Mouse (Mus musculus): ENCODE measurements around the gene Ptpn9. TPM values are rescaled to one million over a fixed set of nuclear protein-coding genes. Genes with fewer than 3 reads are reported as not detected.
A peak's percentile ranks its signal among the peaks of the same experiment; 100 is the strongest.
"Not testable (repeated sequence)": the region's sequence is repeated elsewhere in the genome, so short reads cannot be mapped to it uniquely, and the experiment has no call there.

Ptpn9 gene
- 10 to 100 TPM; 37.7 to 43.7 TPM for total RNA-seq (2021)
- long read RNA-seq, experiment 1, full-length matches to known transcripts: 38 of 48 reads
- long read RNA-seq, experiment 1, partial matches to known transcripts: 4 of 48 reads
- long read RNA-seq, experiment 1, other reads (novel, unspliced or antisense): 6 of 48 reads
- long read RNA-seq, experiment 2, full-length matches to known transcripts: 69 of 85 reads
- long read RNA-seq, experiment 2, partial matches to known transcripts: 10 of 85 reads
- long read RNA-seq, experiment 2, other reads (novel, unspliced or antisense): 6 of 85 reads

DNA sequence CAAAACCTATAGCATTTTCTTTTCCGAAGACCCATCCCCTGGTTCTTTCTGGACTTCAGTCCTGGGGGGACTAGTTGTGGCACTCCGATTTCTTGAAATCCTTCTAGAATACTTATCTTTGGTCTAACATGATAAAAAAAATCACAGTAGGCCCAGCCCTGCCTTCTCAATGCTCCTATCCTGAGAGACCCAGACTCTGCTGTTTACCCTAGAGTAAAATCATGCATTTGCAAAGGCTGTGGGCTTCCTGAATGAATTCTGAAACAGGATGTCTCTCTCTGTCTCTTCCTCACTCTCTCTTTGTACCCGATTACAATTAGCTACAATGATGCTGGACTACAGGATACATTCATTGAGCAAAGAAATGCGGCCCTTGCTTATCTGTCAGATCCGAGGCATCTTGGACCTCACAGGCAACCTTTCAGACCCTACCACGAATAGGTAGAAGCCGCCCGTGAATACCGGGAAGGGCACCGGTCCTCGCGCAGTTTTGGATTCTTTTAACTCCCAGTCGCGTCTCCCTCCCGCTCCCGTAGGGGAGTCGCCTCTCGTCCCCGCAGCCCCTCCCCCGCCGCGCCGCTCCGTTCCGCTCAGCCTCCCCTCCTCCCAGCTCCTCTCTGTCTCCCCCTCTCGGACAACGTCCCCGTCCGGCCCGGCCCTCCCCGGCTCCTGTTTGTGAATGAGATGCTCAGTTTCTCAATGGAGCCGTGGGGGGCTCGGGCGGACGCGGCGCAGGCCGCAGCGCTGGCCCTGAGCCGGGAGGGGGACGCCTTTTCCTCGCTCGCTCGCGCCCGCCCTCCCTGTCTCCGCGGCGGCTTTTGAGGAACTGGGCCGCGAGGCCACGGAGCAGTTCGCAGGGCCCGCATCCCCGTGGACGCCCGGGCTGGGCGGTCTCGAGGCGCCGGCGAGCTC, at the start of gene Ptpn9:
Gene Ptpn9, plus strand, starts transcription at position 638 of the 912 bp plus-strand sequence.
- peak; percentile 93 to 94 for DNase-seq (ENCODE audit: low spot score in 2 of 2)

DNA sequence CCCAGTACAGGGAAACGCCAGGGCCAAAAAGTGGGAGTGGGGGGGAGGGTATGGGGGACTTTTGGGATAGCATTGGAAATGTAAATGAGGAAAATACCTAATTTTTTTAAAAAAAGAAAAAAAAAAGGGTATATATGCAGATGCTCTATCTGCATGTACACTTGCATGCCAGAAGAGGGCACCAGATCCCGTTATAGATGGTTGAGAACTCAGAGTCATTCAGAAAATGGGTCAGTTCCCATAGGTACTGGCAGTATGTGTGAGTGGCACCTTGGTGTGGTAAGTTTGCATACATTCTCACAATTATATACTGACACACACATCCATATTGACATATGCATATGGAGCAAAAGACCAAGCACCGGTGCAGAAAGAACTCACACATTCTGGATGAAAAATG, 47.2 kb upstream of the Ptpn9 start:
- peak; percentile 36 to 48 for DNase-seq (ENCODE audit: low spot score in 2 of 2)

DNA sequence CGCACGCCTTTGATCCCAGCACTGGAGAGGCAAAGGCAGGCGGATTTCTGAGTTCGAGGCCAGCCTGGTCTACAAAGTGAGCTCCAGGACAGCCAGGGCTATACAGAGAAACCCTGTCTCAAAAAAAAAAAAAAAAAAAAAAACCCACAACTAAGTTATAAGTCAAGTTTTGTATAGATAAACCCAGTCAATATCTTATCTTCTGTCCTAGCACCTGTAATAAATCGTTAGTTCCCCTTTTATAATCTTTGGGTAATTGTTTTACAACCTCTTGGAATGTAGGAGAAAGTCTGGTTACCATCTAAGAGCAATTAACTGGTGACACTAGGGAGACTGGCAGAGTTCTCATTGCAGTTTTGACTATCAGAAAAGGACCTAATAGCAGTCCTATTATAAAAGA, 46.0 kb upstream of the Ptpn9 start:
- not testable (repeated sequence) for DNase-seq (ENCODE audit: low spot score in 2 of 2)

DNA sequence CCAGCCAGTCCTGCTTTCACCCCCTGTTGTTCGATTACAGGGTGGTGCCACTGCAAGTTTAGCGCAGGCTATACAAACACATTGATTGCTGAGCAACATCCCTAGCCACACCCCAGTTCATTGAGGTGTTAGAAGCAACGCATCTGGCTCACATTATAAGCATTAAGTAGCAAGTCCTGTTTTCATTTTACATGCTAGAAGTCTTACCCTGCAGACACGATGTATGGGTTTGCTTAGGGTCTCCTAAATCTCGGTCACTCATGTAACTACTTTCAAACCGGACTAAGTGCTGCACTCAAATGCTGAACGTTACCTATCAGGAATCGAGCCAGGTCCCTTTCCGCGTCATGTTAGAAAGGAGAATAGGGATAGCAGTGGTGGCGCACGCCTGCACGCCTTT, 45.0 kb upstream of the Ptpn9 start:
- DNase-seq (ENCODE audit: low spot score in 2 of 2): no peak

DNA sequence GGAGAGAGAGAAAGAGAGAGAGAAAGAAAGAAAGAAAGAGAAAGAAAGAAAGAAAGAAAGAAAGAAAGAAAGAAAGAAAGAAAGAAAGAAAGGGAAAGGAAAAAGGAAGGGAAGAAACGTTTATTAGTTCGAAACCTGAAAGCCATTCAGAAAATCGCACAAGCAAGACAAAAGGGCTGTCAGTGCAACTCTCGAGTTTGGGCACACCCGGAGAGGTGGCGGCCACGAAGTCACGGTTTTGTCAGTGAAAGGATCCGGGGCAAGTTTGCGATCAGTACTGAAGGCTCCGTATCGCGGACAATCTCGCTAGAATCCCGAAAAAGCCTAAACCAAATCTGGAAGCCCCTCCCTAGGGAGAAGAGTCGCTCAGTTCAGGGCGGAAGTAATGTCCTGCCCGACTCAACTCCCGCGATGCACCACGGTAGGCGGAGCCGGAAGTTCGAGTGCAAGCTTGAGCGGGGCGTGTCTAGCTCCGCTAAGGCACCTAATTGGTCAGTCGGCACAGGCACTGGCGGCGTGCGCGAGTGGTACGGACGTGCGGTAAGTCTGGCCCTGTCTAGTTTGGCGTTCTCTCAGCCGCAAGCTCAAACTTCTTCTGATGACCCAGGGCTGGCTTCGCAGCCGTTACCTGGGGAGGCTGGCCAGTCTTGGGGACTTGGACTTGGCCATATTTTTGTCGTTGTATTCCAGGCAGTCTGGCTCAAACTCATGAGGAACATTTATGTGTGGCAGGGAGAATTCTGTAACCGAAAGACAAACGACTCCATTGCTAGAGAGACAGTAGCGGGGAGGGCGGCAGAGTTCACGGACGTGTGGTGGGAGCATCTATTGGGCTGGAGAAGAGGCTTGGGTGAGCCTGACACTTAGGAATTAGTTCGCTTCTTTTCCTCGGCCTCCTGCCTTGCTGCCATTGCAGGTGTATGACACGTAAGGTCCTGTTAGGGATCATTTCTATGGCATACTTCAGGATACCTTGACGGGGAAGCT, 44.0 kb upstream of the Ptpn9 start, which contains the start of gene Snupn:
Gene Snupn, plus strand, starts transcription at position 465 of the 987 bp plus-strand sequence.
- peak; percentile 94 for DNase-seq (ENCODE audit: low spot score in 2 of 2)

DNA sequence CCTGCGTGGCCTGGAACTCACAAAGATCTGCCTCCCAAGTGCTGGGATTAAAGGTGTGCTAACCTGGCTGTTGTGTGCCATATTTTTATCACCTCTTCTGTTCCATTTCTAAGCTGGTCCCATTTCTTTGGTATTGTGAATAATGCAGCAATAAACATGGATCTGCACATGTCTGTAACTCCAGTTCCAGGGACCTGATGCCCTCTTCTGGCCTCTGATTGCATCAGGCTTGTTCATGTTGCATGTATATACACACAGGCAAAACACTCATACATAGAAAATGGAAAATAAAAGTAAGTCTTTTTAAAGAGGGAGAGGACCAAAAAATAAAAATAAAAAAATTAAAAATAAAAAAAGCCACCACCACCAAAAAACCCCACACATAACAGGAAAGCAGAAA, 41.2 kb upstream of the Ptpn9 start:
- DNase-seq (ENCODE audit: low spot score in 2 of 2): no peak

DNA sequence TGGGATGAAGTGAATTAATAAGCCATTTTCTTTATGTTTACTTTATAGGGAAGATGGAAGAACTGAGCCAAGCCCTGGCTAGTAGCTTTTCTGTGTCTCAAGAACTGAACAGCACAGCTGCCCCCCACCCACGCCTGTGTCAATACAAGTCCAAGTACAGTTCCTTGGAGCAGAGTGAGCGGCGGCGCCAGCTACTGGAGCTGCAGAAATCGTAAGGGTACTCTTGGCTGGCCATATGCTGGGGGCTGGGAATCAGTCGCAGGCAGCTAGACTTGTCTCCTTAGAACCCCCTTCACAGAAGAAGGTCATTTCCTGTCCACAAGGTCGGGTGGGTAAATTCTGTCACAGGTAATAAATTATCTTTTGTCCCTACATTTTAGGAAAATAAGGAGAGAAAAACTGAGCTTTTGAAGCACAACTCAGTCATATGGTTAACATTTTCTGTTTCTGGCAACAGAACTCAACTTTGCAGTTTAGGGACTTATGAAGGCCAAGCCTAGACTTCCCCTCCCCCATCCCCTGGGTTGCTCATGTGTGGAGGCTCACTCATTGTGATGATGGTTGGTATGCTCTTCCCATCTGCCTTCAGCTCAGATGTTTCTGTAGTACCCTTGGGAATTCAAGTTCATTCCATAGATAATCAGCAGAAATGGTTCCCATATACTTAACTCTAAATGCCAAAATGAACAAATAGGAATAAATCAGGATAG, 37.6 kb upstream of the Ptpn9 start:
- DNase-seq (ENCODE audit: low spot score in 2 of 2): no peak

DNA sequence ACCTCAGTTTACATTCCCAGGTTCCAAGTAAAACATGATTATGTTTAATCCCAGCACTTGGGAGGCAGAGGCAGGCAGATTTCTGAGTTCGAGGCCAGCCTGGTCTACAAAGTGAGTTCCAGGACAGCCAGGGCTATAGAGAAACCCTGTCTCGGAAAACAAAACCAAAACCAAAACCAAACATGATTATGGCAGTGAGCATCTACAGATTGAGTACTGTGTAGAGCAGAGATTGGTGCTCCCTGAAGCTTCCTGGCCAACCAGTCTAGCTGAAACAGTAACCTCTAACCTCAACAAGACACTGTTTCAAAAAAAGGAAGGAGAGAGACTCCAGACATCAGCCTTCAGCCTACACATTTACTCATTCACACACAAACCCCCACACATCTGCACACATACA, 36.0 kb upstream of the Ptpn9 start:
- DNase-seq (ENCODE audit: low spot score in 2 of 2): no peak

DNA sequence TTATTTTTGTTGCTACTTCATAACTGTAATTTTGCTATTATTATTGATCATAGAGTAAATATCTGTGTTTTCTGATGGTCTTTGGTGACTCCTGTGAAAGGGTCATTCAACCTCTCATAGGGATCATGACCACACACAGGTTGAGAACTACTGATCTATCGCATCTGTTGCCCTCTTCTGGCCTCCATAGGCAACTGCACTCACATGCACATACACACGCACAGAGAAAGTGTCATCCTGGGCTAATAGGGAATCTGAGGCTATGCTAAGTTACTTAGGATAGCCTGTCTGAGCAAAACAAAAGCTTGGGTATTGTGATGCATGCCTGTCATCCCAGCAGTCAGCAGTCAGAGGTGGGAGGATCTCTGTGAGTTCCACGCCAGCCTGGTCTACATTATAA, 33.1 kb upstream of the Ptpn9 start:
- DNase-seq (ENCODE audit: low spot score in 2 of 2): no peak

DNA sequence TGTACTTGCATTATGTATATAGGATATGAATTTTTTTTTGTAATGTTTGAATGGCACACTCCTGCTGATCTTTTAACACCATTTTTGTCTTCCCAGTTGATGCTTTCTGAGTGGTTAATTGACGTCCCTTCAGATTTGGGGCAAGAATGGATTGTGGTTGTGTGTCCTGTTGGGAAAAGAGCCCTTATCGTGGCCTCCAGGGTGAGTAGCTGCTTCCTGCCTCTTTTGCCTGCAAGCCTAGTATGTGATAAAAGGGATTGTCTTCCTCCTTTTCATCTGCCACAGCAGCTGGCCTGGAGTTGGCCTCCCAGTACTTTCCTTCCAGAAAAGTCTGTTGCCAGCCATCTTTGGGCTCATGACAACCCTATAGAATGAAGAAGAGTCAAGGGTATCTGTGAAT, 24.6 kb upstream of the Ptpn9 start:
- no peak for DNase-seq (ENCODE audit: low spot score in 2 of 2)

DNA sequence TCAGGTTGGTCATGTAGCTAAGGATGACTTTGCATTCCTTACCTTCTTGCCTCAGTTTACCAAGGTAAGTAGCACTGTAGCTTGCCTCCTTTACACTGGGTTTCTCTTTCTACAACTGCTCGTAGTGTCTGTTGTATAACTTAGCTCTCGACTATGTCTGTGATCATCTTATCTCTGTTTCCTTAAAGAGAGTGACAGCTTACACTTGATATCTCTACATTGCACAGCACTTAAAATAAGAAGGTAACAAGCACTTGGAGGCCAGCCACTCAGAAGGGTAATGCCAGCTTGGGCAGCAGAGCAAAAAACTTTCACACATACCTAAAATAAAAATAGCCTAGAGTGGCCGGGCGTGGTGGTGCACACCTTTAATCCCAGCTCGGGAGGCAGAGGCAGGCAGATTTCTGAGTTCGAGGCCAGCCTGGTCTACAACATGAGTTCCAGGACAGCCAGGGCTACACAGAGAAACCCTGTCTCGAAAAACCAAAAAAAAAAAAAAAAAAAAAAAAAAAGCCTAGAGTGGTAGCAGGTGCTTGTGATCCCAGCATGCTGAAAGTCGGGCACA, 20.7 kb upstream of the Ptpn9 start:
- DNase-seq (ENCODE audit: low spot score in 2 of 2): no peak

DNA sequence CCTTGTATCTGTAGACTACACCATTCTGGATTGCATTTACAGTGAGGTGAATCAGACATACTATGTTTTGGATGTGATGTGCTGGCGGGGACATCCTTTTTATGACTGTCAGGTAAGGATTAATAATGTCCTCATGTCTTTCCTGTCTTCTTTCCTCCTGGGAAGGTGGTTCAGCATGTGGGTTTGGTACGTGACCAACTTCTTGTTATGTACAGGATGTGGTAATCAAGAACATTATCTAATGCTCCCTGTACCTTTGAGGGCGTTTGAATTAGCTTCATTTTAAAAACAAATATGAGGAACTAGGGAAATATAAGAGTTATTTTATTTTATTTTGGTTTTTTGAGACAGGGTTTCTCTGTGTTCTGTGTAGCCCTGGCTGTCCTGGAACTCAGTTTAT, 19.5 kb upstream of the Ptpn9 start:
- DNase-seq (ENCODE audit: low spot score in 2 of 2): no peak

DNA sequence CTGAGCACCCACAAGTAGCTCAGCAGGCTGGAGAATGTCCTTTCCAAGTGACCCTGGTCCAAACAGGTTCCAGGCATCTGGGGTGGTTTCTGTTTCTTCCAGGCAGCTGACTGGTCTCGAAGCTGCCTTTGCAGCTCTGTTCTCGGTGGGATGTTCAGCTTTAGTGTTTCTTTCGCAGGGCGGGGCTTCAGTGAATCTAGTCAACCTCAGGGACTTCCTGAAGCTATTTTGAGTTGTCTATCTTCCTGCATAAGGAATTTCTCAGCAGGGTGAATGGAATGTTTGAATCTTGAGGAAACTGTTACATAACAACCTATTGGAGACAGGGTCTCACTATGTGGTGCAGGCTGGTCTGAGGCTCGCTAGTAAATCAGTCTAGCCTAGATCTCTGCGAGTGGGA, 14.5 kb upstream of the Ptpn9 start:
- no peak for DNase-seq (ENCODE audit: low spot score in 2 of 2)

DNA sequence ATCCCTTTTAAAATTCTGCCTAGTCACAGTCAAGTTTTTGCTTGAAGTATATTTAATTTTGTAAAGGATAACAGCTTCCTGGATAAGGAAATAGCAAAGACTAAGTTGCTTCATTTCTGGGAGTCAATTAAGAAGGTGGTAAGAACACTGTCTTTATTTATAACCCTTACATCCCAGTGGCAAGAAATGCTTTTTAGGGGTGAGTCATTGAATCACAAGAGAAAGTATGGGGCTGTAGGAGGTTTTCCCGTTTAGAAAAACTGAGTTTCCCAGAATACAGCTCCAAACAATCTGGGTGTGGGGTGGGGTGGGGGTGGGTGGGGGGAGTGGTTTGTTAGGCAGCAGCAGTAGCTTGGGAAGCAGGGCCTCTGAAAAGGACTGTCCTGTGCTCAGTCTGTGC, 13.2 kb upstream of the Ptpn9 start:
- no peak for DNase-seq (ENCODE audit: low spot score in 2 of 2)

DNA sequence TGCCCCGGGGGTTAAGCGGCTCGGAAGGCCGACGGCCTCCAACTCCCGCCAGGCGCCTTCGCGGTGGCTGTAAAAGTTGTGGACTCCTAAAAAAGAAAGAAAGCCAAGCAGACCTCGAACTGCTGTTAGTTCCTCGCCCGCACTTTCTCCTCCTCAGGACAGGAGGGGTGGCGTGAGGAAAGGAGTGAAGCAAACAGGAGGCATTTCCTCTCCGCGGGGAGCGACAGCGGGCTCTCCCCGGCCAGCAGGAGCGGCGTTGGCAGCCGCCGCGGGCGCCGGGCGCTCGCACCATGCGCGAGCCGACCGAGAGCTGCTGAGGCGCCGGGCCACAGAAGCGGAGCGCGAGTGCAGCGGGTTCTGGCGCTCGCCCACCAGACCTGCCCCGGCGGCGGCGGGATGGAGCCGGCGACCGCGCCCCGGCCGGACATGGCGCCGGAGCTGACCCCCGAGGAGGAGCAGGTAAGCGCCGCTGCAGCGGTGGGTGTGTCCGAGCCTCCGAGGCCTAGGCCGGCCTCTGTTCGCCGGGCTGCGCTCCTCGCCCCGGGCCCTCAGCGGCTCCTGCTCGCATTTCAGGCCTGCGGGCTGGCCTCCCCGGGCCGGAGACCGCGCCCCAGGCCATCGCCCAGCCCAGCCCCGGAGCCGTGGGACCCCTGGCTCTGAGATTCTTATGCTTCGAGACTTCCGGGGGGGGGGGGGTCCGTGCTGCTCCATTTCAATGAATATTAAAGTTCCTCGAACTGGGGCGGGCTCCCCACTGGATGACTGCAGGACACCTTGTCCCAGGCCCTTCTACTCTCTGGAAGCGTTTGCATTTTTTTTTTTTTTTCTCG, 690 bp downstream of the Ptpn9 start:
- DNase-seq (ENCODE audit: low spot score in 2 of 2): peak; percentile 65 to 70

DNA sequence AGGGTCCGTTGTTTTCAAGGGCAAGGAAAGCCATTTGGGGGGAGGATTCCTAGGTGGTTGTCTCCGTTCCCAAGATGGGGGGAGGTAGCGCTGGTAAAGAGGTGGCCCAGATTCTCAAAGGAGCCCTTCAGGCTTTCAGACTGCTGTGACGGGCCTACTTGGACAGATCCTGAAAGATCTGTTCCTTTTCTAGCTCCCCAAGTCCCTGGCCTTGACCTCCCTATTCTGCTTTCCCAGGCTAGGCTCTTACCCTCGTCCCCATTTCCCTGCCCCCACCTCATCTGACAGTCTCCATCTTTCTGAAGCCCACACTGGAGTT, 1.3 kb downstream of the Ptpn9 start:
- DNase-seq (ENCODE audit: low spot score in 2 of 2): peak; percentile 24 to 40

DNA sequence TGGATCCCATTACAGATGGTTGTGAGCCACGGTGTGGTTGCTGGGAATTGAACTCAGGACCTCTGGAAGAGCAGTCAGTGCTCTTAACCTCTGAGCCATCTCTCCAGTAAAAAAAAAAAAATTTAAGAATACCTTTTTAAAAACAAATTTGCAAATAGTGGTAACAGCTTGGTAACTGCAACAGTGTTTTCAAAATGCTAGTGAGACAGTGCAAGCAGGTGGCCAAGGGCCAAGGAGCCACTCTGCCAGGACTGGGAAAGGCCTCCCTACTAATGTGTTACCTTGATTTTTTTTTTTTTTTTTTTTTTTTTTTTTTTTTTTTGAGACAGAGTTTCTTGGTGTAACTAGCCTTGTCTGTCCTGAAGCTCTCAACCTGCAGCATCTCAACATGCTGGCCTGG, 2.5 kb downstream of the Ptpn9 start:
- DNase-seq (ENCODE audit: low spot score in 2 of 2): not testable (repeated sequence)

DNA sequence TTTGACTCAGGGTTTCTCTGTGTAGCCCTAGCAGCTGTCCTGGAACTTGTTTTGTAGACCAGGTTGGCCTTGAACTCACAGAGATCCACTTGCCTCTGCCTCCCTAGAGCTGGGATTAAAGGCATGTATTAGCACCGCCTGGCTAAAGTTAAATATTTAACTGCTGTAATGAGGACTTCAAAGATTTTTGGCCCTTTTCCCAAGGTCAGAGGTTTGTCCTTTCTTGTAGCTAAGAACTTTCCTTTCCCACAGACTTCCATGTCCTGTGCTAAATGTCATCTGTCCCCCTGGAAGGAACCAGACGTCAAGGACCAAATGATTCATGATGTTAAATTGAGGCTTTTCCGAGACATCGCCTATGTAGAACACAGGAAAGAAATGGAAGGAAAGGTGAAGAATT, 8.3 kb downstream of the Ptpn9 start:
- peak in 1 of 2 experiments; percentile 35 for DNase-seq (ENCODE audit: low spot score in 2 of 2)

DNA sequence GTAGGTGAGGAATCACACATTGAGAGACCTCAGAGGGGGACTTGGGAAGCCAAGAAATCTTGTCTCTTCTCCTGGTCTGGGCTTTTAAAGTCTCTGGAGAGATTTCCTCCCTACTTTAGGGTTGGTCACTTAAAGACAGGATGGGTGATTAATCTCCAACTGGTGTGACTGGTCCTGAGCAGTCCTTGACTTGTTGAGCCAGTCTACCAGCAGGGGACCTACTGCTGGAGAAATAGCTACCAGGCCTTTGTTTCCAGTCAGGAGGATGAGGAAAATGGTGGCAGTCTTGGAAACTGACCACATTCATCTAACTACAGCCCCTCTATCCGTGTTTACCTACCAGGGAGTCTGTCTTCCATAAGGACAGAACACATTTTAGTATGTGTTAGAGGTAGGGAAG, 17.7 kb downstream of the Ptpn9 start:
- no peak for DNase-seq (ENCODE audit: low spot score in 2 of 2)

All from adrenal gland, adult 18-20 months (tissue).